Mouse (Mus musculus) midbrain, embryonic 16.5 days (tissue): Measurements from ENCODE around the gene Pom121l2. TPM values are rescaled to one million over a fixed set of nuclear protein-coding genes. Genes with fewer than 3 reads are reported as not detected.

ENCODE experiments used
- ATAC-seq: fragments of 200-750 bp; cut with Nextera tagmentation; 2 replicates; pipeline ENCODE4 v1.8.0; 2017; ENCODE audit warnings: moderate TSS enrichment
- H3K27ac ChIP-seq: fragments of 300-500 bp; sonication (generic); 2 replicates; pipeline ENCODE4 v1.5.1; 2014; ENCODE audit warnings: mild to moderate bottlenecking, low read length, mixed read lengths
- H3K27me3 ChIP-seq: fragments of 300-500 bp; sonication (generic); 2 replicates; pipeline ENCODE4 v1.6.1; 2014; ENCODE audit warnings: low read depth, low read length, mixed read lengths; ENCODE audit not compliant: control insufficient read depth, insufficient read depth
- H3K36me3 ChIP-seq: fragments of 300-500 bp; sonication (generic); 2 replicates; pipeline ENCODE4 v1.6.1; 2014; ENCODE audit warnings: mild to moderate bottlenecking, low read length, moderate library complexity, mixed read lengths; ENCODE audit not compliant: control insufficient read depth, insufficient read depth
- H3K4me1 ChIP-seq: fragments of 300-500 bp; sonication (generic); 2 replicates; pipeline ENCODE4 v1.6.1; 2014; ENCODE audit warnings: mild to moderate bottlenecking, low read length, mixed read lengths; ENCODE audit not compliant: control insufficient read depth, insufficient read depth
- H3K4me2 ChIP-seq: fragments of 300-500 bp; sonication (generic); 2 replicates; pipeline ENCODE4 v1.6.1; 2014; ENCODE audit warnings: mild to moderate bottlenecking, low read length, mixed read lengths
- H3K4me3 ChIP-seq: fragments of 300-500 bp; sonication (generic); 2 replicates; pipeline ENCODE4 v1.5.1; 2014; ENCODE audit warnings: low read depth, mild to moderate bottlenecking, low read length, moderate library complexity, mixed read lengths
- H3K9ac ChIP-seq: fragments of 300-500 bp; sonication (generic); 2 replicates; pipeline ENCODE4 v1.6.1; 2014; ENCODE audit warnings: low read depth, low read length, mixed read lengths
- H3K9me3 ChIP-seq: fragments of 300-500 bp; sonication (generic); replicated peaks from 2 replicates; pipeline ENCODE4 v1.6.1; 2014; ENCODE audit warnings: mild to moderate bottlenecking, low read length, mixed read lengths; ENCODE audit not compliant: control insufficient read depth, poor library complexity, severe bottlenecking
- WGBS: fragments of 180-500 bp; shearing (Covaris S2); extraction: QIAGEN DNeasy Blood & Tissue Kit; methylation state at CpG from one replicate; pipeline ENCODE4 v1.1.7; 2014; 5-methylcytosine and 5-hydroxymethylcytosine counted together
- polyA plus RNA-seq: library from polyadenylated mRNA; unstranded; fragments of >200 nt; fragmentation: Nextera tagmentation; extraction: Ambion mirVana; gene quantifications from 2 replicates; pipeline ENCODE4 v1.2.1, GENCODE M21; 2015

Gene Pom121l2
- polyA plus RNA-seq, 1 experiment from 2014 or later, result not detected

GRCm38 (mm10) chr13:22007872-22008271 lies 26.9 kb downstream of the Pom121l2 start:
- H3K4me3 ChIP-seq, result no peak overlapping the region
- no peak overlapping the region for H3K9ac ChIP-seq
- H3K9me3 ChIP-seq, result no peaks in the 10 kb centered on the region
- H3K4me2 ChIP-seq, result no peak overlapping the region
- H3K36me3 ChIP-seq, result no peaks in the 10 kb centered on the region
- H3K27me3 ChIP-seq, result peaks cover 86% of the 10 kb centered on the region
- WGBS, result 45% methylated on average over 7 of the region's 7 CpGs
- peaks cover 8% of the 10 kb centered on the region for H3K4me1 ChIP-seq
- no peak overlapping the region for H3K27ac ChIP-seq
- ATAC-seq, result no peak

GRCm38 (mm10) chr13:22008707-22009106 lies 27.7 kb downstream of the Pom121l2 start:
- Histone ChIP-seq H3K9me3 (no peaks in the 10 kb centered on the region), H3K27ac (no peak overlapping the region), H3K27me3 (peaks cover 83% of the 10 kb centered on the region), H3K4me3 (no peak overlapping the region), H3K9ac (no peak overlapping the region), H3K4me1 (peaks cover 8% of the 10 kb centered on the region), H3K4me2 (no peak overlapping the region), H3K36me3 (no peaks in the 10 kb centered on the region)
- no peak for ATAC-seq
- WGBS, result 67% methylated on average over 3 of the region's 3 CpGs

DNA sequence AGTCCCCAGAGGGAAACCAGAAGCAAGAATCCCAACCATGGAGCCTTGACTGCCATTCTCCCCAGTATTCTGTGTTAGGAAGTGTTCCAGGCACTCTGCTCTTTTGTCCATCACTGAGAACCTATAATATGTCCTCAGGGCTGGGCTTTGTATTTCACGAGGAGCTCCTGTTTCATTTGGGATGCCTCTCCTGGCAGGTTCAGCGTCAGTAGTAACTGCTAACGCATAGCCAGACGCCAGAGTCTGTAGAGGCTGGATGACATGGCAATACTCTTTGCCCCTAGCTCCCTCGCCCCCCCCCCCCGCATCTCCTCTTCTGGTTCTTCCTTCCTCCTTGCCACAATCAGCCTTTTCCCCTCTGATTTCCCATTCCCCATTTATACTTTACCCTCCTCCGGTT lies 28.6 kb downstream of the Pom121l2 start, which contains the start of gene Prss16:
TSS of gene Prss16 (minus strand) at position 101 of the 400 bp plus-strand sequence.
- no peak for ATAC-seq
- H3K27ac ChIP-seq, result no peak within 1 kb of the TSS
- H3K4me3 ChIP-seq, result no peak within 1 kb of the TSS
- no peaks in the 10 kb centered on the region for H3K9me3 ChIP-seq
- no peak within 1 kb of the TSS for H3K4me2 ChIP-seq
- H3K9ac ChIP-seq, result no peak within 1 kb of the TSS
- peaks cover 8% of the 10 kb centered on the region for H3K4me1 ChIP-seq
- H3K27me3 ChIP-seq, result peaks cover 80% of the 10 kb centered on the region
- H3K36me3 ChIP-seq, result no peaks in the 10 kb centered on the region
- WGBS, result 40% methylated on average over 6 of the region's 7 CpGs

- 20% methylated on average over 13 of the region's 13 CpGs for WGBS
- Histone ChIP-seq H3K4me3 (no peak overlapping the region), H3K27ac (no peak overlapping the region), H3K4me2 (no peak overlapping the region), H3K27me3 (peaks cover 74% of the 10 kb centered on the region), H3K4me1 (no peaks in the 10 kb centered on the region), H3K9ac (no peak overlapping the region), H3K9me3 (no peaks in the 10 kb centered on the region; the same call in 1 of the 2 replicates), H3K36me3 (no peaks in the 10 kb centered on the region)
- no peak for ATAC-seq
Observed at GRCm38 (mm10) chr13:22013716-22014115, 32.7 kb downstream of the Pom121l2 start.

DNA sequence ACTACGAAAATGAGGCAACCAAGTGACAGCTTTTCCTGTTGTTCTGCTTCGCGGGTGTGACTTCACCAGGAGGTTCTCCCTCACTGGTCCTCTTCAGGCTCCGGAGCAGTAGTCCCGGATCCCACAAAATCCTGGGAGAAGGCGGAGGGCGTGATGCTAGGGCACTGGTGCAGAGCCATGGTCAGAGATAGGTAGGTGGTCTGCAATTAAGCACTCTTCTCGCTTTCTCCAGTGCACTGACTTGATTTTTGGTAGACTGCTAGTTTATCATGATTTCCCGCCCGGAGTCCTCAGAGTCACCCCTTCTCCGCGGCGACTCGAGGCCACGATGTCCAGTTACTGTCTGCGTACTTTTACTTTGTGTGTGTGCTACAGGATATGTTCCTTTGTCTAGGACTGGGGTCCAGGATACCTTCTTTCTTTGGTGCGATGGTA lies 33.4 kb downstream of the Pom121l2 start:
- no peak overlapping the region for H3K27ac ChIP-seq
- H3K9ac ChIP-seq, result no peak overlapping the region
- no peak overlapping the region for H3K4me2 ChIP-seq
- H3K9me3 ChIP-seq, result no peaks in the 10 kb centered on the region; the same call in 1 of the 2 replicates
- H3K36me3 ChIP-seq, result no peaks in the 10 kb centered on the region
- no peaks in the 10 kb centered on the region for H3K4me1 ChIP-seq
- H3K27me3 ChIP-seq, result peaks cover 74% of the 10 kb centered on the region
- no peak for ATAC-seq
- WGBS, result 18% methylated on average over 17 of the region's 17 CpGs
- no peak overlapping the region for H3K4me3 ChIP-seq

- no peaks in the 10 kb centered on the region; the same call in 1 of the 2 replicates for H3K9me3 ChIP-seq
- no peak overlapping the region for H3K9ac ChIP-seq
- no peaks in the 10 kb centered on the region for H3K36me3 ChIP-seq
- ATAC-seq, result no peak
- 17% methylated on average over 27 of the region's 27 CpGs for WGBS
- peaks cover 68% of the 10 kb centered on the region for H3K27me3 ChIP-seq
- no peak overlapping the region for H3K4me3 ChIP-seq
- H3K4me2 ChIP-seq, result 0 out of 2 replicates have a peak overlapping the region, but pooled peaks have one; percentile 19
- peaks cover 6% of the 10 kb centered on the region for H3K4me1 ChIP-seq
- H3K27ac ChIP-seq, result no peak overlapping the region
Observed at GRCm38 (mm10) chr13:22015479-22016450, 34.8 kb downstream of the Pom121l2 start.

- Histone ChIP-seq H3K27ac (no peak overlapping the region), H3K4me2 (peak overlapping the region; percentile 55), H3K9ac (no peak overlapping the region), H3K9me3 (no peaks in the 10 kb centered on the region; the same call in 1 of the 2 replicates), H3K4me1 (peaks cover 6% of the 10 kb centered on the region), H3K4me3 (peak overlapping the region; percentile 30), H3K27me3 (peaks cover 39% of the 10 kb centered on the region), H3K36me3 (no peaks in the 10 kb centered on the region)
- ATAC-seq, result no peak
- WGBS, result 1% methylated on average over 44 of the region's 44 CpGs
Observed at GRCm38 (mm10) chr13:22019934-22020835, 39.2 kb downstream of the Pom121l2 start.

DNA sequence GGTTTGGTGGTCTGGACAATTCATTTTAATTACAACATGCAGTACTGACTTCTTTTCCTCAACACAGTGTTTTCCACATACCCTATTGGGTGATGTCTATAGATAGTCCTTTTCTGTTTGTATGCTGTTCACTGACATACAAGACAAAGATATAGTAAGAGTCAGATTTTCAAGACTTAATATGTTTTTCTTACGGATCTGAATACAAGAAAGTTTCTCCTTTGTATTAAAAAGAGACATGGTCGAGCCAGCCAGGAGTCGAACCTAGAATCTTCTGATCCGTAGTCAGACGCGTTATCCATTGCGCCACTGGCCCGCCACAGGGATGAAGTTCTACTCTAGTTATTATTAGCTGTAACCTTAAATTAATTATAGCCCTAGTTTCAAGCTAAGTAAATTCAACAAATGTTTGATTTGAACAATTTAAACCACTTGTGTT lies 39.9 kb downstream of the Pom121l2 start:
- Histone ChIP-seq H3K4me1 (peaks cover 9% of the 10 kb centered on the region), H3K4me3 (peak overlapping the region; percentile 30), H3K9me3 (no peaks in the 10 kb centered on the region), H3K27me3 (peaks cover 33% of the 10 kb centered on the region), H3K4me2 (peak overlapping the region; percentile 55), H3K9ac (no peak overlapping the region), H3K27ac (no peak overlapping the region), H3K36me3 (no peaks in the 10 kb centered on the region)
- 0% methylated on average over 8 of the region's 8 CpGs for WGBS
- peak; percentile 41; the same call in 1 of the 2 replicates for ATAC-seq
